Mouse (Mus musculus) gastrocnemius, postnatal 25 days (tissue): ENCODE results near the gene Etnk2. TPM values are rescaled to one million over a fixed set of nuclear protein-coding genes. Genes with fewer than 3 reads are reported as not detected.
A peak's percentile ranks its signal among the peaks of the same experiment; 100 is the strongest.
"Not testable (repeated sequence)": the region's sequence is repeated elsewhere in the genome, so short reads cannot be mapped to it uniquely, and the experiment has no call there.

Experiments used
- DNase-seq: peaks from one replicate; pipeline ENCODE4 v3.0.0; 2022
- long read RNA-seq, 2 experiments: library from polyadenylated mRNA; stranded (forward); transcript quantifications; one replicate each; pipeline ENCODE4 v2.0.0; 2021
- total RNA-seq, 2 experiments: library from RNA; stranded (reverse); gene quantifications; 1 replicate in 1 of 2; 2 replicates in 1 of 2; pipeline ENCODE4 v1.2.3; 2021

Etnk2 gene
- under 1 TPM in 1 of 2 experiments, not detected in 1; 0.13 TPM for total RNA-seq
- long read RNA-seq, experiment 1, partial matches to known transcripts = 0 of 3 reads
- long read RNA-seq, experiment 1, other reads (novel, unspliced or antisense) = 3 of 3 reads
- long read RNA-seq, experiment 2 = 0 reads

DNA sequence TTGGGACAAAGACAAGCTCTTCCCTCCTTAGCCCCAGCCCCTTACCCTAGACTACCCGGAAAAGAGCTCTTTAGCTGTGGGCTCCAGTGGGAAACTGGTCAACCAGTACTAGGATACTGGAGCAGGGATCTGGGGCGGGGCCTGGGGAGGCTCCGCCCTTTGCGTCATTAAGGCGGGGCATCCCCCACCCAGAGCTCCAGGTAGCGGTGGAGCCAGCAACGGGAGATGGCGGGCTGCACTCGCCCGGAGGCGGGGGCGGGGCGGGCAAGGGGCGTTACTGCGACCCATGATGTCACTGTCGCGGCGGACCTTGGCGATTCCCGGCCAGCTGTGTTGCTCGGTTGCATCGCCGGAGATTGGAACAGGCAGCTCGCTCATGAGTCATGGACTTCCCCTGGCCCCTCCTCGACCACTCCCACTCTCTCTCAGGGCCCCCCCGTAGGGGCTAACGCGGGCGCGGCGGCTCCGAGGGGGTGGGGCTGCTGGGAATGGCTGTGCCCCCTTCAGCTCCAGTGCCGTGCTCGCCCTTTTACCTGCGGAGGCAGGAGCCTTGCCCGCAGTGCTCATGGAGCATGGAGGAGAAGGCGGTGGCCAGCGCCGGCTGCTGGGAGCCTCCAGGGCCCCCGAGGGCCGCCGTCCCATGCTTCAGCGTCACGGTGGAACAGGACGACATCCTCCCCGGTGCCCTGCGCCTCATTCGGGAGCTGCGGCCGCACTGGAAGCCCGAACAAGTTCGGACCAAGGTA is at the start of gene Etnk2:
Etnk2 (plus strand) TSS at position 297 of the 746 bp plus-strand sequence.
- DNase-seq = peak; percentile 79

DNA sequence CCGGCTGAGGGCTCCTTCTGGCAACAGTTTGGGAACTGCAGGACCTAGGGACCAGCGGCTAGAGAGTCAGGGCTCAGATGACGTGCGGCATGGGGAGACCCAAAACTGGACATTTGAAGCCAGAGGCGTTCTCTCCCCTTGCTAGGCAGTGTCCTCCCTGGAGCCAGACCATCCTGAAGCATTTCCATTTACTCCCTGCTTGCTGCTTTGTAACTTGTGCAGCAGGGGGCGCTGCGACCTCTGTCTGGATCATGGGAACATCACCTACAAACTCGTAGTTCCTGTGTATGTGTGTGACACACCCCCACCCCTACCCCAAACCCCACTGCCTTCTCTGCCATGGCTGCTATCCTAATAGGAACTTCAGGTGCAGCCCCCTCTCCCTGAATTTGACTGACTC is 49.0 kb upstream of the Etnk2 start:
- DNase-seq = no peak

DNA sequence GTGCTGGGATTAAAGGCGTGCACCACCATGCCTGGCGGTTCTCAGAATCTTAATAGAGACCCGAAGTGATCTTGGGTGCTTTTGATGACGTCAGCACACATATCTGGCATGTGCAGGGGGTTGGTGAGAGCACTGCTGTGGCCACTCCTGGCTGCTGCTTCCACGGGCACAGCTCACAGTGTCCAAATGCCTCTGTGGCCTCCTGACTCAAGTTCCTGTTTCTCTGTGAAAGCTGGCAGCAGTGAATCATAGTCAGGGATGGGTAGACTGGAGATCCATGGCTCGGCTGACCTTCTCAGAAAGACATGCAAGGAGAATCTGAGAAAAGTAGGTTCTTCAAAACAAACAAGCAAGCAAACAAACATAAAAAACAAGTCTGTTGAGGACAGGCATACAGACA is 47.6 kb upstream of the Etnk2 start:
- DNase-seq = no peak

DNA sequence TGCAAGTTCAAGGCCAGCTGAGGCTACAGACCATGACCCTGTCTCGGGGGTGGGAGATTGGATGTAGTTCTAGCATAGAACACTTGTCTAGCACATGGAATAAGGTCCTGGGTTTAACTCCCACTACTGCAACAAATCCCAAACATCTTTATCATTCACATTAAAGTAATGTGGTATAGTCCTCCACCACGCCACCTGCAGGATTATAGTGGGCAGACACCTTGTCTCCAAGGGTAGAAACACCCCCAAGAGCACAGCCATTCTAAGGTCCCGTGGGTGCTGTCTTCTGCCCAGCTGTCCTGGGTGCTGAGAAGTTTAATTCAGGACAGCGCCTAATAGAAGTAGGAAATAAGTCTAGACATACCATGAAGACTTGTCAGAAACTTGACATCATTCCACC is 46.8 kb upstream of the Etnk2 start:
- no peak for DNase-seq

DNA sequence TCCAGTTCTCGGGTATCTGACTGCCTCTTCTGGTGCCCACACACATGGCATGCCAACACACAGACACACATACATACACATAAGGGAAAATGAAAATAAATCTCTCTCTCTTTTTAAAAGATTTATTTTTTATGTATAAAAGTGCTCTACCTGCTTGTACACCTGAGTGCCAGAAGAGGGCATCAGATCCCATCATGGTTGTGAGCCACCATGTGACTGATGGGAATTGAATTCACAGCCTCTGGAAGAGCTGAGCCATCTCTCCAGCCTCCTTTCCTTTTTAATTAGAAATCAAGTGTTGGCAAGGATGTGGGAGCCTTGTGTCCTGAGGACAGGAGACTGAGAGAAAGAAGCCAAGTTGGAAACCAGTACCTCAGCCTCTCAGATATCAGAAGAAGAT is 46.2 kb upstream of the Etnk2 start:
- no peak for DNase-seq

DNA sequence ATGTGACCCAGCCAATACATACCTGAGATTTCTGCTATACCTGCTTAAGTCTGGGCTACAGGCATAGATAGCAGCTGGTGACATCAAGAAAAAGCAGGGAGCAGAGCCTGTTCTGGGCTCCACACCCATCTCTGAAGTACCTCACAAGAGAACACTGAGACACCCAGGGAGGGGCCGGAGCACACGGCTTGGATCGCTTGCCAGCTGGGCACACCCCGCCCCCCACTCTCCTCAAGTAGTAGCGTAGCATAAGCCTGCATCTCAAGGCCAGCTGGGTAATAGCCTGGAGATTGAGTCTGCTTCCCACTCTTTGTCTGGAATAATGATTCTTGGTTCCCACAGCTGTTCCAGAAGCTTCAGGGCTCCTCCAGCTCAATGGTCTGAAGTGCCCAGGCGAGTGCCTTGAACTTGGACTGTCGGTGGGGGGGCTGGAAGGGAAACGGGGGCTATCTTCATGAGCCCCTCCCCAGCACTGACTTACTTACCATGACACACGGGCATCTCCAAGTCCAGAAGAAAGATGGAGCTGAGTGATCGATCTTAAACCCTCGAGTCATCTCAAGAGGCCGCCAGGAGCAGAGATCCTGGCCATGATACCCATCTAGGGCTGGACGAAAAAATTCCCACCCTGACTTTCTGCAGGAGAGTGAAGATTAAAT is 42.0 kb upstream of the Etnk2 start, which contains the start of gene Kiss1:
Kiss1 (plus strand) TSS at position 609 of the 659 bp plus-strand sequence.
- DNase-seq = no peak

DNA sequence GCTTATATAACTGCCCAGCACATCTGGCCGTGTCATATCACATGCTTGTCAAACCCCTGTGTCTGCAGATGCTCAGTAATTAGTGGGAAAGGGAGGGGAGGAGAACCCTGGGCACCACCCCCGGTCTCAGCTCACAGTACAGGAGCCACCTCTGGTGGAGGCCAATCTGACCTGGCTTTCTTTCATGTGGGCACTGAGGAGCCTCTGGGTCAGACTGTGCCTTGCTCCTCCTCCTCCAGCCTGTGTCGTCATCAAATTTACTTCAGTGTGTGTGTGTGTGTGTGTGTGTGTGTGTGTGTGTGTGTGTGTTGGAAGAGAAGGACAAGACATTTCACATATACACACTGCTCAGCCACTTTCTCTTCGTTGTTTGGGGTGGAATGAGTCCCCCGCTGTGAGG is 40.0 kb upstream of the Etnk2 start:
- DNase-seq = no peak

DNA sequence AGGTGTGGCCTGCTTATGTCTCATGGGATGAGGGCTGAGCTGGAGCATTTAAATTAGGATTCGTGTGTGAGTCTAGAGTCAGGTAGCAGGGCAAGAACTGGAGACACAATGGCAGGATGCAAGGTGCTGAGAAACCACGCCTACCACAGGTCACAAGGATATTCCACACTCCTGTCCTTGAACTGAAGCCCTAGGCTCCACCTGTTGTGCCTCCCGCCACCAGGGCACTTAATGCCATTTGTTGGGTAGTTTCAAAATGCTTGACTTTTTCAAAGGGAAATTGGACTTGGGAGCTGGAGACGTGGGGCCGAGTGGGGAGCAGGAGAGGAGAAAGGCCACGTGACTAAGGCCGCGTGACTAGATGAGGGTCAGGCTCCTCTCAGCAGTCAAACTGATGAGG is 37.4 kb upstream of the Etnk2 start:
- DNase-seq = no peak

DNA sequence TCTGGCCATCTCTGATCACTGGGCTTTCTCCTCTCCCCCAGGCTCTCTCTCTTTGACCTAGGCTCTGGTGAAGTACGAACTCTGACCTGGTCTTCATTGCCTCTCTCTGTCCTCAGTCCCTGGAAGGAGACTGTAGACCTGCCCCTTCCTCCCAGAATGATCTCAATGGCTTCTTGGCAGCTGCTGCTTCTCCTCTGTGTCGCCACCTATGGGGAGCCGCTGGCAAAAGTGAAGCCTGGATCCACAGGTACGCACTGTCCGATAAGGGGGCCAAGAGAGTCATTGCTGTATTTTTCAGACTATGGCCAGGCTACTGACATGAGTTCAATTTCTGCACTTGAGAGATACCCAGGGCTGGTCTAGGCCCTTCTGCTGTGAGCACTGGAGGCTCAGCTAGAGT is 36.3 kb upstream of the Etnk2 start:
- no peak for DNase-seq

DNA sequence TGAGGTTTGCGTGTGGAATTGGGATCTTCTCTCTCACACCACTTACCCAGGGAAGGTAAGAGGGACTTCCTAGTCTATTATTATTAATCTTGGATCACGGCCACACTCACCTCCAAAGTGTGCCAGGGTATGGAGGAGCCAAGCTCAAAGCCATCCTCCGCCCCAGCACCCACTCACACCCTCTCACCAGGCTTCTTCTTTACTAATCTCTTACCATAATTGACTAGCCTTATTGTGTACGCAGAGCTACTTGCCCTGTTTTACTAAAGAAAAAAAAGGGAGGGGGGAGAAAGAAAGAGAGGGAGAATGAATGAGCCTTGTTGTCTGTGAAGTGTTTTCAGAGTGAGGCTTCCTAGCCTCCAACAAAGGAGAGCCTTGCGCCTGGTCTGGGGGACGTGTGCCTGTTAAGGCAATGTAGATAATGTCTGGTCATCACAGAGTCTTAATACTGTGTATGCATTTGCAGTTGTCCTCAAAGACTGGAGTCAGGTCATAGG is 35.0 kb upstream of the Etnk2 start:
- DNase-seq = no peak

DNA sequence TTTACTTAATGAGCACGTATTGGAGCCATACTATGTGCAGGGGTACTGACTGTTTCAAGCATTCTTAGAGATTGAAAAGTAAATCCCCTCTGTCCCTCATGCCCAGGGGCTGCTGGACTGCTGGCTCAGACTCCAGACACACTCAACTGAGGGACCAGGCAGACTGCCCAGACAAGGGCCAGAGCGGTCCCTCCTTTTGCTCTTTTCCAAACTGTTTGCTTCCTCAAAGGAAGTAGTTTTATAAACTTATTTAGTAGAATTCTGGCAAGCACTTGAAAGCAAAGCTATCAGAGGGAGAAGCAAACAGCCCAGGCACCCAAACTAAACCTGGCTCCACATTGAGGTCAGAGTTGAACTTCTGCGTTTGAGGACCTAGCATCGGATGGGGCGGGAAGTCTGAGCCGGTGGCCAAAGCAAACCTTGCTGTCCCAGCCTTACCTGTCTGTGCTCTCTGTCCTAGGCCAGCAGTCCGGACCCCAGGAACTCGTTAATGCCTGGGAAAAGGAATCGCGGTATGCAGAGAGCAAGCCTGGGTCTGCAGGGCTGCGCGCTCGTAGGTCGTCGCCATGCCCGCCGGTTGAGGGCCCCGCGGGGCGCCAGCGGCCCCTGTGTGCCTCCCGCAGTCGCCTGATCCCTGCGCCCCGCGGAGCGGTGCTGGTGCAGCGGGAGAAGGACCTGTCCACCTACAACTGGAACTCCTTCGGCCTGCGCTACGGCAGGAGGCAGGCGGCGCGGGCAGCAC is 34.3 kb upstream of the Etnk2 start:
- no peak for DNase-seq

DNA sequence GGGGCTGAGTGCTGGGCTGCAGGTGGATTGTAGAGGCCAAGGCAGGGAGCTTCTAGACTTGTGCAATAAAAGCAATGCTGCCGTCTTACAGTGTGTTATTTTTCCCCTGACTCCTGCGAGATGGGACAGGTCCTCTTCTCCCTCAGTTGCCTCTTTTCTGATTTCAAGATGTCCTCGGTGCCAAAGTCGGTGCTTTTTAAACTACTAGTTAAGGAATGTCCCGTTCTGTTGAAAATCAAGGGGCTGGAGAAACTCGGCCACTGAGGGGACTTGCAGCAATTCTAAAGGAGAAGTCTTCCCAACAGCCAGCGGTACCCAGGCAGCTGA is 33.8 kb upstream of the Etnk2 start:
- no peak for DNase-seq

DNA sequence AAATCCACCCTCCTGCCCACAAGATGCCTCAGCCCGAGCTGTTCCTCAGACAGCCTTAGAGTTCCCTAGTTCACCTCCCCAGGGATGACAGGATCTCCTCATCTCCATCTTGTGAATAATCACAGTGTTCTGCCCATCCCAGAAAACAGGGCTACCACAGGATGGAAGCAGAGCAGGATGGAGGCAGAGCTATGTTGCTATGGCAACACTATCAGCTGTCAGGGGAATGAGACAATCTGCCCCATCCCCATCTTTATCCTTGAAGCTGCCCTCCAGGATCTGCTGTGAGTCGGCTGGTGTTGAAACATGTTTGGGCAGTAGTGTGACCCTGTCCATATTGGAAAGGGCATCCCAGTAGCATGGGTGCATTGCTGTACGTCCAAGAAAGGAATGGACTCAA is 32.2 kb upstream of the Etnk2 start:
- no peak for DNase-seq

DNA sequence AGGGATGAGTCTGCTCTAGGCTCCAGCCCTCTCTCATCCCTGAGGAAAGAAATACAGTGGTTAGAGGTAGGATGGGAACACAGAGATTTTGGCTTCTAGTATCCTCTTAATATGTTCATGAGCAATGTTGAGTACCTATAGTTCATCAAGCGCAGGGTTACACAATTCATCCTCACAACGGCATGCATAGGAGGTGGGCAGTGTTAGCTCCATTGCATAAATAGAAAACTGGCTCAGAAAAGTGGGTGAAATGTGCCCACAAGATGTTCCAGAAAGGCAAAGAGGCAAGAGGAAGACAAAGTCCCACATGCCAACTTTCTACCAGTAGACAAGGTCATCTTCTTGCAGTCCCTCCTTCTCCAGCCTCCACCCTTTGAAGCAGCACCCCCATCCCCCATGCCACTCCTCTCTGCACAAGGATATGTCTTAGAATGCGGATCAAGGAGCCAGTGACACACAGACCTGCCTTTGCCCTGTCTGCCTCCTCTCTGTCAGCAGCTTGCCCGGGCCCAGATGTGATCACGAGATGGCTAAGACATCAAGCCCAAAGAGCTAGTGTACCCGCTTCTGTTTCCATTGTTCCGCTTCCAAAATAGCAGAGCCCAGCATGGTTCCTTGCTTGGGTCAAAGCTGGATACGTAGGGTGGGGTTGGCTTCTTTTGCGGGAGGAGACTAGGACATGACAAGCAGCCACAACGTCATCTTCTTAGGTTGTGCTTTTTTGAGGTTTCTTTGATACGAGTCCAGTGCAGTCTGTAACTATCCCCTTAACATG is 30.5 kb upstream of the Etnk2 start:
- DNase-seq = no peak

DNA sequence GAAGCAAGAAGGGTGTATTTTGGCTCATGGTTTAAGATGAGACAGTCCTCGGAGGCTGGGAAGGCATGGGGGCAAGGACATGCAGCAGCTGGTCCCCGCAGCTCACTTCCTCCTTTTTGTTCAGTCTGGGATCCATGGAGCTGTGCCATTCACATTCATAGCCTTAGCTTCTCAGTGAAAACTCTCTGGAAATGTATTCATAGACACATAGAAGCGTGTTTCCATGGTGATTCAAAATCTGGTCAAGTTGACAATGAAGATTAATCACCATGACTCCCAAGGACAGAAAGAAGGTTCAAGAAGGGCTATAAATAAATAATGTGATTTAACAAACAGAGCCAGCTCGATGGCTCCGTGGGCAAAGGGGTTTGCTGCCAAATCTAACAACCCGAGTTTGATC is 29.4 kb upstream of the Etnk2 start:
- no peak for DNase-seq

DNA sequence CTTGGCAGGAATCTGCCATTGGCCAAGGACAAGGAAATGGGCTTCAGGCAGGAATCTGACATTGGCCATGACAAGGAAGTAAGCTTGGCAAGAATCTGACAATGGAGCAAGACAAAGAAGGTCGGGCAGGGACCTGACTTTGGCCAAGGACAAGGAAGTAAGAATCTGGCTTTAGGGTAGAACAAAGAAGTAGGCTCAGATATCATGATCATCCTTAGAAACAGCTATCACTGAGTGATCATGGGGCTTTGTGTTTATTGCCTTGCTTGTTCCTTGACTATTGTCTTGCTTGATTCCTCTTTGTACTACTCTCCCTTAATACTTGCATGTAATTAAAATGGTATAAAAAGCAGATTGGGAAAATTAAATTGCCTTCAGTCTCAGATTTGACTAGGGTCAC is 23.0 kb upstream of the Etnk2 start:
- not testable (repeated sequence) for DNase-seq

DNA sequence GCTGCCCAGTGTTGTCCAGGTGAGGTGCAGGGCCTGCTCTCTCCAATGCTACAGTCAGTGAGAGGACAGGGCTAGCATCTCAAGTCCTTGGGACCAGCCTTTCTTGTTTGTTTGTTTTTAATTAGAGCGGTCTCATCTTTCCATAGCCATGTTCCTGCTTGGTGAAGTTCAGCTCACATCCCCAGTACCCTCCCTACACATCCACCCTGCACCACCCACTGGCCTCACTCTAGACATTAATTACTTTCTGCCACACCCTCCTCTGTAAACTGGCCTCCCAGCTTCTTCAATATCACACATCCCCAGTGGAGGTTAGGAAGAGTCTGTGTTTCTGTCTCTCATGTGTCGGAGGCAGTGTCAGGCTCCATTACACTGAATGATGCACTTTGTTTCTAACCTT is 19.0 kb upstream of the Etnk2 start:
- no peak for DNase-seq

DNA sequence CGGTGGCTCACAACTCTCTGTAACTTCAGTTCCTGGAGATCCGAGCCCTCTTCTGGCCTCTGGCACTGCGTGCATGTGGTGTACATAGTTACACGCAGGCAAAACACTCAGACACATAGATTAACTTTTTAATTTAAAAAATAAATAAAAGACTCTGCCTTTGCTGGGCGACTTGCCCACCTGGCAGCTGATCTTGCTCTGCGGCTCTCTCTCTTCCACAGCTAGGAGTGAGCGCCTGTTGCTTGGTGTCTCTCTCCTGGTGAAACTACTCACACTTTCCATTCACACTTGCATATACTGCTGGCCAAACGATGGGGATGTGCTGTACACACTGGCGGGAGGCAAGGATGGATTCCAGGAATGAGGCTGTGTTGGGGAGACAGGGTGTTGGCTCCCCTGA is 16.8 kb upstream of the Etnk2 start:
- DNase-seq = no peak

DNA sequence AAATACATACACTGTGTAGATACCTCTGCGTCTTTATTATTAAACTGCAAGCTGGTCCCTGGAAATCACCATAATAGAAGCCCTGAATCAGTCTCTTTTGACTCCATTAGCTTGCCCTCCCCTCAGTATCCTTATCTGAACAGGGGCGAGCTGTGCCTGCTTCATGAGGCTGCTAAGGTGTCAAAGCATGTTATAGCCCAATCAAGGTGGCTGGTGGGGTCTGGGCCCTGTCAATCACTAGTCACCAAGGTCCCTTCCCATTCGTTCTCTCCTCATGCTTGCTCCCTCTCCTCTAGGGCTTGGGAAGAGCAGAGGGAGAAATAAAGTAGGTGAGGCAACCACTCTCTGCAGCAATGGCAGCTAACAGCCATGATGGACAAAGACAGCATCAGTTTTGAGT is 16.1 kb upstream of the Etnk2 start:
- no peak for DNase-seq

DNA sequence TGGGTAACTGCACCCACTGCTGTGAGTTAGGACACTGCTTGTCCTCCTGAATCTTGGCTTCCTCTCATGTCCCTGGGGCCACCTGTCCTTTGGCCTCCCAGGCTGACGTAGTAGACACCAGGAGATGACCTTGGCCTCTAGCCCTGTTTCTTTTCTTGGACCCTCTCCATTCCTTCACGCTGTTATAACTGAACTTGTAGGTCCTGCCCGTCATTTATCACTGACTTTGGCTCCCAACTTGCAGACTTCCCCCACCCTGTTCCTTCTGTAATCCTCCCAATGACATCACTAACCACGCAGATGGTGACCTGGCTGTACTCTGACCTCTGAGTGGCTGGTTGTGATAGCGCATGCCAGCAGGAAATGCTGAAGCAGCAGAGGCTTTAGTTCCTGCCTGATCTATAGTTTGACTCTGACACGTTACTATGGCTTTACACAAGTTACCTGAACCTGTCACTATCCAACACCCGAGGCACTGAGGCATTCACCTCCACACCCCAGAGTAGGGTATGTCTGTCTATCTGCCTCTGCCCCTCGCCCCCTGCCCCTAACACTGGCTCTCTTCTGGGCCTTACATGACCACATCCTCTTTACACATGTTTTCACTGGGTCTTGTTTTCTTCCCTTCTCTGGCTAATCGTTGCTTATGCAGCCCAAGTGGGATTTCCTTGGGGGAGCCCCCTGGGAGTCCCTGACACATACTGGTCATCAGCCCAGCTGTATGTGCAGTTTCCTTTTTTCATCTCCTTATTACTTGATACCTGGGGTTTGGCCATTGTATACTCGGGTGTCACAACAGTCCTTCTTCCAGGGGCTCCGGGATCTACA is 15.5 kb upstream of the Etnk2 start:
- DNase-seq = no peak

DNA sequence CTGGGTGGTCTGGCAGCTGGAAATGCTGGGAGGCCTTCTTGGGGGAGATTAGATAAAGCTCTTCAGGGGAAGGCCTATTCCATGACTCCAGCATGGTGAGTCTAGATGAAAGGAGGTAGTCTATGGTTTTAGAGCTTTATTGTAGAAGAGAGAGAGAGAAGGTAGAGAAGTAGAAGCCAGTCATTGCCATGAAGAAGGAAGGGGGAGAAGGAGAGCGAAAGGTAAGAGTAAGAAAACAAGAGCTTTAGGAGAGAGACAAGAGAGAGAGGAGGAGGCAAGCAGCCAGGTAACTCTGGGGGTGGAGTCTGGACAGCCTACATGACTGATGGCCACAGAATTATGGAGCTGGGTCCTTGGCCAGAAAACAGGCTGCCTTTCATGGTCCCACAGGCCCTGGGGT is 13.2 kb upstream of the Etnk2 start, which contains the start of gene Ren1:
Ren1 (plus strand) TSS at position 301 of the 400 bp plus-strand sequence.
- no peak for DNase-seq
